Mouse (Mus musculus): ENCODE measurements at regions not wholly inside any gene's neighbourhood (a gene's known extent, or its start where the extent isn't known, plus 50 kb on each side); places are given as distances from the start of the nearest gene placed in this dataset.
"Not testable (repeated sequence)": the region's sequence is repeated elsewhere in the genome, so short reads cannot be mapped to it uniquely, and the experiment has no call there.

GRCm38 (mm10) chr4:35347609-35348008 is 121.6 kb upstream of the C9orf72 start:
- no peak for DNase-seq (ENCODE audit: low spot score in 2 of 2)

- DNase-seq (ENCODE audit: low spot score in 2 of 2): no peak
These were observed 117.8 kb upstream of the C9orf72 start for GRCm38 (mm10) chr4:35343751-35344150.

GRCm38 (mm10) chr4:35331161-35331560 is 105.2 kb upstream of the C9orf72 start:
- no peak for DNase-seq (ENCODE audit: low spot score in 2 of 2)

GRCm38 (mm10) chr4:35325300-35325699 is 99.3 kb upstream of the C9orf72 start:
- DNase-seq (ENCODE audit: low spot score in 2 of 2): no peak

GRCm38 (mm10) chr4:35322432-35323173 is 96.6 kb upstream of the C9orf72 start:
- DNase-seq (ENCODE audit: low spot score in 2 of 2): no peak

GRCm38 (mm10) chr4:35310396-35310977 is 84.5 kb upstream of the C9orf72 start:
- no peak for DNase-seq (ENCODE audit: low spot score in 2 of 2)

GRCm38 (mm10) chr4:35308221-35308620 is 82.2 kb upstream of the C9orf72 start:
- no peak for DNase-seq (ENCODE audit: low spot score in 2 of 2)

- no peak for DNase-seq (ENCODE audit: low spot score in 2 of 2)
These were observed 79.2 kb upstream of the C9orf72 start for GRCm38 (mm10) chr4:35305210-35305609.

- DNase-seq (ENCODE audit: low spot score in 2 of 2): no peak
These were observed 74.9 kb upstream of the C9orf72 start for GRCm38 (mm10) chr4:35300848-35301247.

GRCm38 (mm10) chr4:35300374-35300773 is 74.4 kb upstream of the C9orf72 start:
- not testable (repeated sequence) for DNase-seq (ENCODE audit: low spot score in 2 of 2)

- DNase-seq (ENCODE audit: low spot score in 2 of 2): no peak
These were observed 58.6 kb upstream of the C9orf72 start for GRCm38 (mm10) chr4:35284611-35285010.

Data from urinary bladder, postnatal 36 days (tissue).